Mouse (Mus musculus) CH12.LX (cell line): Measurements from ENCODE around the gene Mybl2. TPM values are rescaled to one million over a fixed set of nuclear protein-coding genes. Genes with fewer than 3 reads are reported as not detected.

Source experiments
- DNase-seq: peaks from one replicate; pipeline ENCODE4 v3.0.0-alpha.2; 2013; ENCODE audit errors: extremely low read depth
- H3K27ac ChIP-seq: 2 replicates; pipeline ENCODE4 v1.5.1; 2012; ENCODE audit warnings: low read depth, mild to moderate bottlenecking, control low read depth, moderate library complexity; ENCODE audit not compliant: insufficient read depth
- H3K27me3 ChIP-seq: replicated peaks from 2 replicates; pipeline ENCODE3; 2012; ENCODE audit warnings: inconsistent platforms
- H3K36me3 ChIP-seq, 2 experiments: replicated peaks in 1 of 2; 2 replicates each; pipeline versions ENCODE3 to v1.6.1; 2012; ENCODE audit warnings: inconsistent platforms in 1 of 2, low read length in 1 of 2, mild to moderate bottlenecking in 1 of 2, mixed read lengths in 1 of 2, moderate library complexity in 1 of 2; ENCODE audit not compliant: control insufficient read depth in 1 of 2, insufficient read depth in 1 of 2
- H3K4me1 ChIP-seq, 2 experiments: 2 replicates each; pipeline ENCODE4 v1.6.1; 2012; ENCODE audit warnings: inconsistent platforms in 1 of 2, moderate library complexity in 1 of 2; ENCODE audit not compliant: insufficient read depth in 2 of 2, control insufficient read depth in 1 of 2
- H3K4me2 ChIP-seq: 2 replicates; pipeline ENCODE4 v1.6.1; 2012; ENCODE audit warnings: low read depth, mild to moderate bottlenecking, control low read depth; ENCODE audit not compliant: poor library complexity, insufficient read depth, severe bottlenecking
- H3K4me3 ChIP-seq, 3 experiments: fragments of 150-350 bp in 1 of 3; sonication (generic) in 1 of 3; replicated peaks in 1 of 3; 2 replicates each; pipeline versions ENCODE3 to v1.5.1; 2011 to 2012; ENCODE audit warnings: low read depth in 2 of 3, low read length in 2 of 3, mild to moderate bottlenecking in 2 of 3, moderate library complexity in 2 of 3, control low read depth in 1 of 3, improper control_type of control experiment in 1 of 3, inconsistent platforms in 1 of 3, mixed read lengths in 1 of 3; ENCODE audit not compliant: poor library complexity in 1 of 3
- H3K79me2 ChIP-seq: replicated peaks from 2 replicates; pipeline ENCODE4 v1.6.1; 2012; ENCODE audit warnings: mild to moderate bottlenecking, moderate library complexity; ENCODE audit not compliant: control insufficient read depth, poor library complexity, insufficient read depth, severe bottlenecking; ENCODE audit errors: extremely low read depth
- H3K9ac ChIP-seq: 2 replicates; pipeline ENCODE4 v1.6.1; 2012; ENCODE audit warnings: low read depth, mild to moderate bottlenecking, control low read depth, moderate library complexity; ENCODE audit not compliant: insufficient read depth
- H3K9me3 ChIP-seq: replicated peaks from 2 replicates; pipeline ENCODE3; 2012; ENCODE audit warnings: low read length, inconsistent platforms, mixed read lengths
- BHLHE40 ChIP-seq: IDR thresholded peaks from 2 replicates; pipeline ENCODE4 v1.6.1; 2011; ENCODE audit warnings: mild to moderate bottlenecking, low read depth, low read length, improper control_type of control experiment
- CHD2 ChIP-seq: IDR thresholded peaks from 2 replicates; pipeline ENCODE4 v1.6.1; 2011; ENCODE audit warnings: low read length, improper control_type of control experiment
- CTCF ChIP-seq, 2 experiments: IDR thresholded peaks in 1 of 2; conservative IDR thresholded peaks in 1 of 2; 2 replicates each; pipeline ENCODE4 v1.5.1; 2011 to 2012; ENCODE audit warnings: low read depth in 2 of 2, low read length in 2 of 2, improper control_type of control experiment in 1 of 2, inconsistent platforms in 1 of 2, mild to moderate bottlenecking in 1 of 2, moderate library complexity in 1 of 2
- ETS1 ChIP-seq: conservative IDR thresholded peaks from 2 replicates; pipeline ENCODE4 v1.6.1; 2012; ENCODE audit warnings: low read depth, mild to moderate bottlenecking, inconsistent platforms, low read length, improper control_type of control experiment, moderate library complexity
- GABPA ChIP-seq: IDR thresholded peaks from 2 replicates; pipeline ENCODE4 v1.6.1; 2012; ENCODE audit warnings: low read depth, low read length, improper control_type of control experiment, inconsistent platforms; ENCODE audit not compliant: insufficient replicate concordance
- JUN ChIP-seq: IDR thresholded peaks from 2 replicates; pipeline ENCODE4 v1.6.1; 2011; ENCODE audit warnings: low read depth, mild to moderate bottlenecking, low read length, improper control_type of control experiment, moderate library complexity; ENCODE audit not compliant: insufficient read depth
- JUND ChIP-seq: conservative IDR thresholded peaks from 2 replicates; pipeline ENCODE4 v1.6.1; 2011; ENCODE audit warnings: low read depth, low read length, improper control_type of control experiment
- KAT2A ChIP-seq: IDR thresholded peaks from 2 replicates; pipeline ENCODE4 v1.6.1; 2012; ENCODE audit warnings: low read length, improper control_type of control experiment, inconsistent platforms; ENCODE audit not compliant: insufficient replicate concordance
- MAFK ChIP-seq: IDR thresholded peaks from 2 replicates; pipeline ENCODE4 v1.6.1; 2011; ENCODE audit warnings: low read length, improper control_type of control experiment; ENCODE audit not compliant: insufficient replicate concordance
- MAZ ChIP-seq: IDR thresholded peaks from 2 replicates; pipeline ENCODE4 v1.6.1; 2012; ENCODE audit warnings: low read depth, mild to moderate bottlenecking, inconsistent platforms, low read length, improper control_type of control experiment, moderate library complexity
- MEF2A ChIP-seq: IDR thresholded peaks from 2 replicates; pipeline ENCODE4 v1.6.1; 2014; ENCODE audit warnings: low read depth, mild to moderate bottlenecking, inconsistent platforms, low read length, improper control_type of control experiment, borderline replicate concordance
- MXI1 ChIP-seq: IDR thresholded peaks from 2 replicates; pipeline ENCODE4 v1.6.1; 2011; ENCODE audit warnings: mild to moderate bottlenecking, low read depth, low read length, improper control_type of control experiment
- MYC ChIP-seq: IDR thresholded peaks from 2 replicates; pipeline ENCODE4 v1.6.1; 2011; ENCODE audit warnings: low read depth, mild to moderate bottlenecking, improper control_type of control experiment, low read length
- NELFE ChIP-seq: IDR thresholded peaks from 2 replicates; pipeline ENCODE4 v1.6.1; 2011; ENCODE audit warnings: low read depth, low read length, improper control_type of control experiment
- POLR2A ChIP-seq: IDR thresholded peaks from 2 replicates; pipeline ENCODE4 v1.6.1; 2011; ENCODE audit warnings: low read depth, mild to moderate bottlenecking, improper control_type of control experiment, low read length
- POLR2AphosphoS2 ChIP-seq: IDR thresholded peaks from 2 replicates; pipeline ENCODE4 v1.6.1; 2011; ENCODE audit warnings: low read depth, low read length, improper control_type of control experiment
- RAD21 ChIP-seq: IDR thresholded peaks from 2 replicates; pipeline ENCODE4 v1.6.1; 2011; ENCODE audit warnings: low read depth, mild to moderate bottlenecking, low read length, improper control_type of control experiment, moderate library complexity
- SMC3 ChIP-seq: IDR thresholded peaks from 2 replicates; pipeline ENCODE4 v1.6.1; 2011; ENCODE audit warnings: low read depth, low read length, improper control_type of control experiment
- UBTF ChIP-seq: IDR thresholded peaks from 2 replicates; pipeline ENCODE4 v1.6.1; 2012; ENCODE audit warnings: low read depth, mild to moderate bottlenecking, inconsistent platforms, low read length, improper control_type of control experiment, moderate library complexity
- USF1 ChIP-seq: IDR thresholded peaks from 2 replicates; pipeline ENCODE4 v1.6.1; 2014; ENCODE audit warnings: low read depth, mild to moderate bottlenecking, inconsistent platforms, low read length, improper control_type of control experiment
- USF2 ChIP-seq: conservative IDR thresholded peaks from 2 replicates; pipeline ENCODE4 v1.6.1; 2011; ENCODE audit warnings: low read depth, low read length, improper control_type of control experiment
- ZC3H11A ChIP-seq: IDR thresholded peaks from 2 replicates; pipeline ENCODE4 v1.6.1; 2012; ENCODE audit warnings: low read depth, mild to moderate bottlenecking, inconsistent platforms, low read length, improper control_type of control experiment
- ZMIZ1 ChIP-seq: IDR thresholded peaks from 2 replicates; pipeline ENCODE4 v1.6.1; 2012; ENCODE audit warnings: low read depth, mild to moderate bottlenecking, inconsistent platforms, low read length, improper control_type of control experiment
- ZNF384 ChIP-seq: IDR thresholded peaks from 2 replicates; pipeline ENCODE4 v1.6.1; 2012; ENCODE audit warnings: low read depth, low read length, improper control_type of control experiment, inconsistent platforms
- dilution Hi-C: fragments of 300-500 bp; cut with MboI; formaldehyde crosslinking; loops from 2 replicates; pipeline ENCODE4 v1.14.3; 2020; ENCODE audit warnings: low sequenced_read_pairs; ENCODE audit not compliant: extremely low pct_unique_long_range_greater_than_20kb, extremely low pct_ligation_motif_present
- in situ Hi-C: fragments of 300-500 bp; cut with MboI; formaldehyde crosslinking; loops from 3 replicates; pipeline ENCODE4 v1.14.3; 2019; ENCODE audit warnings: low sequenced_read_pairs, low pct_ligation_motif_present, low pct_unique_long_range_greater_than_20kb, mixed read lengths
- polyA plus RNA-seq: library from polyadenylated mRNA; unstranded; fragments of >175 nt; gene quantifications from 2 replicates; pipeline ENCODE4 v1.2.1, GENCODE M21; 2012; ENCODE audit warnings: low read depth; ENCODE audit not compliant: insufficient read length
- total RNA-seq, 2 experiments: library from RNA; depleted of rRNA; stranded (reverse); fragments of 300-350 nt in 1 of 2; fragments of >200 nt in 1 of 2; gene quantifications; 2 replicates each; pipeline ENCODE4 v1.2.3; 2012 to 2014

Gene Mybl2
- total and polyA plus RNA-seq, 3 experiments, result 36.0 to 131 (median 38.4) TPM

DNA sequence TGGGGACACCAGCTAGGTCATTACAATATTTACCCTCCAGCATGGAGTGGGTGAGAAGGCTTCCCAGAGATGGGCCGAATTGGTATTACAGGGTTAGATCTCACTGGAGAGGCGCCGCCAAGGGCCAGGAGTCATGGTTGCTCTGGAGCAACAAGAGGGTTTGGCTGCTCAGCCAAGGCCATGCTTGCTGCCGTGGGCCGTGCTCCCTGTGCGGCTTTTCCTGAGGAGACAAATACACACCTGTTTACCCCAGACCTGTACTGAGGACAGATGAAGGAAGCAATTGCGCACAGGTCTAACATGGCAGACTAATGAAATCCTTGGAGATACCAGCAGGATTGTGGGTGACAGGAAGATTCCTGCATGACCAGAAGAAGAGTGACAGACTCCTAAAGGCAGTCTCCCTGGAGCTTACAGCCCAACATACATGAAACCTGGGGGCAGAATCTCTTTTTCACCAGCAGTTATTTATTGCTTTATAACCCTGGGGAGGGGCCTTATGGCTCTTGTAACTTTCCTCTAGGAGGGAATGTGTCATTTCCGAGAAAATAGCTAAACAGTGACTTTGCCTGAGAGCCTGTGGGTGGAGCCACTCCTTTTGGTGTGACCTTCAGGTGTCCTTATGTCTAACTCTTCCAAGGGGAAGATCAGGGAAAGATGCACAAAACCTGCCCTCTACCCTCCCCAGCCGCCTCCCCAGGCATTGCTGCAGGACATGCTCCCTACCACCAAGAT is 18.7 kb downstream of the Mybl2 start:
- no peaks in the 10 kb centered on the region for H3K79me2 ChIP-seq
- TF ChIP-seq JUND (no peak), POLR2AphosphoS2 (no peak), UBTF (no peak), JUN (no peak), KAT2A (no peak), MXI1 (no peak), MEF2A (no peak)
- TF ChIP-seq, all 38 proteins: peak for 0
- no peak for DNase-seq
- no peak overlapping the region for H3K4me2 ChIP-seq
- H3K4me1 ChIP-seq, result no peaks in the 10 kb centered on the region
- H3K27ac ChIP-seq, result no peak overlapping the region
- H3K4me3 ChIP-seq, result no peak overlapping the region
- H3K36me3 ChIP-seq, result peaks cover 69 to 95% of the 10 kb centered on the region in 2 experiments
- no peaks in the 10 kb centered on the region for H3K27me3 ChIP-seq
- H3K9ac ChIP-seq, result no peak overlapping the region
- in situ Hi-C loops, result no loop called here
- dilution Hi-C loops, result no loop called here
- H3K9me3 ChIP-seq, result no peaks in the 10 kb centered on the region

DNA sequence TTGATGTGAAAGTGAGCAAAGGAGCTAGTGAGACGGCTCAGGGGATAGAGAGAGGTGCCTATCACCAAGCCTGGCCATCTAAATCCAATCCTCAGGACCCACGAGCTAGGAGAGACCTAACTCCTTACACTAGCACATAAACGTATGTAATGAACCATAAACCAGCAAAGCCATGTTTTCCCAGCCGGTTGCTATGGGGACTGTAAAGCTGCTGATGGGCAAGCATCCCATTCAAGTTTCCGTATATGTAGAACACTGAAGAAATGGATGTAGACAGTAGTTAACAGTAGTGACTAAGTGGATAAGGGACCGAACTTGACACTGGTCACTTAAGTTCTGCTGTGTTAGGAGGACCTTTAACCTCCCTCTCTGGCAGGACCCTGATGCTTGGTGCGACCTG is 19.5 kb downstream of the Mybl2 start:
- peaks cover 65 to 92% of the 10 kb centered on the region in 2 experiments for H3K36me3 ChIP-seq
- dilution Hi-C loops, result no loop called here
- TF ChIP-seq MAFK (no peak), GABPA (no peak), CTCF (conservative IDR thresholded peaks at IDR 0.05 in 1 of 2, IDR thresholded peaks at IDR 0.05 in 1 of 2; ENCODE audit: low read depth in 2 of 2, low read length in 2 of 2) (no peak), POLR2A (no peak), MEF2A (no peak), ZMIZ1 (no peak), ETS1 (no peak), POLR2AphosphoS2 (no peak)
- TF ChIP-seq, all 38 proteins: peak for 0

DNA sequence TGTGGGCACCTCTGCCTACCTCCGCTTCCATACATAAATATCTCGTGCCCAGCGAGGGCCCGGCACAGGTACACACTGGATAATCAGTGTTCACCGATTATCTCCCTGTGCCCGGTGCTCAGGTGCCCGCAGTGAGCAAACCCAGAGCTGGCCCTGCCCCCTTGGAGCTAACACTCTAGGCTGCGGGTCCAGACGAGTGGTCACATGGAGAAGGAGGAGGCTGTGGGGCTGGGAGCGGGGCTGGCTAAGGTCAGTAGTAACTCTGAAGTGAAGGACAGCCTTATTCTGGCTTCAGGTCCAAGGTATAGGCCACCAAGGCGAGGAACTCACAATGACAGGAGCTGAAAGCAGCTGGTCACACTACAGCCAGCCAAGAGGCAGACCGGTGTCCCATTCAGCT is 20.3 kb downstream of the Mybl2 start:
- dilution Hi-C loops, result no loop called here
- DNase-seq, result no peak
- Histone ChIP-seq H3K9ac (no peak overlapping the region), H3K4me3 (no peak overlapping the region), H3K4me1 (no peaks in the 10 kb centered on the region), H3K27ac (no peak overlapping the region), H3K9me3 (no peaks in the 10 kb centered on the region), H3K27me3 (no peaks in the 10 kb centered on the region), H3K79me2 (no peaks in the 10 kb centered on the region), H3K4me2 (no peak overlapping the region), H3K36me3 (peaks cover 69 to 94% of the 10 kb centered on the region in 2 experiments)
- TF ChIP-seq SMC3, result no peak
- TF ChIP-seq RAD21, result no peak
- TF ChIP-seq USF2, result no peak
- TF ChIP-seq MEF2A, result no peak
- TF ChIP-seq MAFK, result no peak
- no peak for TF ChIP-seq ZC3H11A
- no peak for TF ChIP-seq BHLHE40
- TF ChIP-seq CHD2, result no peak
- no peak for TF ChIP-seq CTCF (conservative IDR thresholded peaks at IDR 0.05 in 1 of 2, IDR thresholded peaks at IDR 0.05 in 1 of 2; ENCODE audit: low read depth in 2 of 2, low read length in 2 of 2)
- TF ChIP-seq ZNF384, result no peak
- no peak for TF ChIP-seq KAT2A
- no peak for TF ChIP-seq NELFE
- no peak for TF ChIP-seq MAZ
- TF ChIP-seq MYC, result no peak
- TF ChIP-seq POLR2AphosphoS2, result no peak
- no peak for TF ChIP-seq USF1
- in situ Hi-C loops, result no loop called here

More for the DNA sequence above, 19.5 kb downstream of the Mybl2 start:
- H3K27me3 ChIP-seq, result no peaks in the 10 kb centered on the region
- no peak for DNase-seq
- H3K79me2 ChIP-seq, result no peaks in the 10 kb centered on the region
- no peak overlapping the region for H3K27ac ChIP-seq
- H3K4me3 ChIP-seq, result no peak overlapping the region
- no peaks in the 10 kb centered on the region for H3K9me3 ChIP-seq
- H3K4me1 ChIP-seq, result no peaks in the 10 kb centered on the region
- no peak overlapping the region for H3K4me2 ChIP-seq
- in situ Hi-C loops, result no loop called here
- H3K9ac ChIP-seq, result no peak overlapping the region
